Mouse (Mus musculus) kidney, adult 2 months (tissue): ENCODE data around the gene Ddx49. TPM values are rescaled to one million over a fixed set of nuclear protein-coding genes. Genes with fewer than 3 reads are reported as not detected.

ENCODE experiments used
- DNase-seq: peaks from one replicate; pipeline ENCODE4 v3.0.0; 2021
- H3K27ac ChIP-seq: fragments of 200-500 bp; 2 replicates; pipeline ENCODE4 v1.5.1; 2012; ENCODE audit warnings: low read depth, low read length, control low read depth, inconsistent platforms; ENCODE audit not compliant: insufficient read depth
- H3K27me3 ChIP-seq: fragments of 200-500 bp; replicated peaks from 2 replicates; pipeline ENCODE4 v1.6.1; 2012; ENCODE audit warnings: mild to moderate bottlenecking, moderate library complexity, low read length, inconsistent platforms; ENCODE audit not compliant: control insufficient read depth, insufficient read depth
- H3K36me3 ChIP-seq: fragments of 200-500 bp; 2 replicates; pipeline ENCODE4 v1.6.1; 2012; ENCODE audit warnings: mild to moderate bottlenecking, moderate library complexity, low read length, inconsistent platforms; ENCODE audit not compliant: control insufficient read depth, insufficient read depth
- H3K4me1 ChIP-seq: fragments of 200-500 bp; 2 replicates; pipeline ENCODE4 v1.6.1; 2011; ENCODE audit warnings: low read length; ENCODE audit not compliant: control insufficient read depth, insufficient read depth
- H3K4me3 ChIP-seq: fragments of 200-500 bp; 2 replicates; pipeline ENCODE4 v1.5.1; 2011; ENCODE audit warnings: mild to moderate bottlenecking, low read depth, low read length, control low read depth; ENCODE audit not compliant: insufficient read depth
- CTCF ChIP-seq: fragments of 200-500 bp; conservative IDR thresholded peaks from 2 replicates; pipeline ENCODE4 v1.5.1; 2011; ENCODE audit warnings: low read depth, mild to moderate bottlenecking, control low read depth, low read length, moderate library complexity, mixed read lengths; ENCODE audit not compliant: insufficient read depth, insufficient read length
- POLR2A ChIP-seq: fragments of 200-500 bp; IDR thresholded peaks from one replicate; pipeline ENCODE4 v1.6.1; 2011; ENCODE audit warnings: low read depth, low read length, control low read depth
- WGBS: fragments of 180-500 bp; shearing (Covaris S2); methylation state at CpG from one replicate; pipeline ENCODE4 v1.1.7; 2018; 5-methylcytosine and 5-hydroxymethylcytosine counted together
- polyA plus RNA-seq: library from polyadenylated mRNA; depleted of rRNA; stranded (reverse); fragments of >200 nt; gene quantifications from 2 replicates; pipeline ENCODE4 v1.2.3, GENCODE M21; 2012; rRNA removed

The Ddx49 gene
- 38.8 and 42.0 TPM in 2 replicates for polyA plus RNA-seq

GRCm38 (mm10) chr8:70302358-70302890, at the start of gene Ddx49, which contains the start of gene Cope:
Gene Ddx49, minus strand, starts transcription at chr8:70302489.
Gene Cope, plus strand, starts transcription at chr8:70302518.
- Histone ChIP-seq H3K4me3 (peak within 1 kb of the TSS; percentile 95), H3K4me1 (peaks cover 6% of the 10 kb centered on the region), H3K36me3 (no peaks in the 10 kb centered on the region), H3K27ac (peak within 1 kb of the TSS; percentile 93), H3K27me3 (no peaks in the 10 kb centered on the region)
- WGBS, result under 1% methylated on average over 40 of the region's 40 CpGs
- peak; percentile 61 for TF ChIP-seq POLR2A
- no peak for TF ChIP-seq CTCF
- DNase-seq, result peak; percentile 97

- WGBS, result 8% methylated on average over 3 of the region's 3 CpGs
- TF ChIP-seq CTCF (no peak), POLR2A (no peak)
- peak overlapping the region; percentile 36 for H3K27ac ChIP-seq
Measured at GRCm38 (mm10) chr8:70352000-70352384, 49.7 kb upstream of the Ddx49 start.

GRCm38 (mm10) chr8:70351035-70351999, 49.0 kb upstream of the Ddx49 start:
- 29% methylated on average over 15 of the region's 15 CpGs for WGBS
- H3K27ac ChIP-seq, result 0 out of 2 replicates have a peak overlapping the region, but pooled peaks have one; percentile 36
- H3K27me3 ChIP-seq, result no peaks in the 10 kb centered on the region
- no peak for DNase-seq
- H3K4me1 ChIP-seq, result peaks cover 49% of the 10 kb centered on the region
- TF ChIP-seq POLR2A (no peak), CTCF (no peak)
- no peaks in the 10 kb centered on the region for H3K36me3 ChIP-seq
- peak overlapping the region; percentile 96 for H3K4me3 ChIP-seq

More at GRCm38 (mm10) chr8:70352000-70352384, 49.7 kb upstream of the Ddx49 start:
- H3K4me1 ChIP-seq, result peaks cover 49% of the 10 kb centered on the region
- no peaks in the 10 kb centered on the region for H3K27me3 ChIP-seq
- H3K4me3 ChIP-seq, result peak overlapping the region; percentile 96
- H3K36me3 ChIP-seq, result no peaks in the 10 kb centered on the region
- no peak for DNase-seq

- TF ChIP-seq POLR2A, result no peak
- no peak for TF ChIP-seq CTCF
- WGBS, result 44% methylated on average over 1 of the region's 1 CpGs
- Histone ChIP-seq H3K27me3 (no peaks in the 10 kb centered on the region), H3K36me3 (no peaks in the 10 kb centered on the region), H3K4me3 (no peak overlapping the region), H3K27ac (no peak overlapping the region), H3K4me1 (peaks cover 46% of the 10 kb centered on the region)
- peak; percentile 82 for DNase-seq
Measured at GRCm38 (mm10) chr8:70347860-70348420, 45.7 kb upstream of the Ddx49 start.

- no peak for TF ChIP-seq CTCF
- no peak for TF ChIP-seq POLR2A
- no peaks in the 10 kb centered on the region for H3K36me3 ChIP-seq
- no peaks in the 10 kb centered on the region for H3K27me3 ChIP-seq
- 61% methylated on average over 4 of the region's 4 CpGs for WGBS
- no peak overlapping the region for H3K27ac ChIP-seq
- DNase-seq, result no peak
- H3K4me1 ChIP-seq, result peaks cover 46% of the 10 kb centered on the region
- H3K4me3 ChIP-seq, result no peak overlapping the region
Measured at GRCm38 (mm10) chr8:70347443-70347842, 45.2 kb upstream of the Ddx49 start.

- Histone ChIP-seq H3K27me3 (no peaks in the 10 kb centered on the region), H3K4me3 (no peak overlapping the region), H3K36me3 (no peaks in the 10 kb centered on the region), H3K27ac (no peak overlapping the region), H3K4me1 (peaks cover 22% of the 10 kb centered on the region)
- WGBS, result 77% methylated on average over 2 of the region's 2 CpGs
- TF ChIP-seq POLR2A, result no peak
- TF ChIP-seq CTCF, result no peak
- no peak for DNase-seq
Measured at GRCm38 (mm10) chr8:70344279-70344678, 42.0 kb upstream of the Ddx49 start.
